Mouse (Mus musculus) brain, adult 2 months (tissue): ENCODE data around the gene Tcp11l2.

ENCODE experiments used
- DNase-seq: peaks from one replicate; pipeline ENCODE4 v3.0.0; 2011; ENCODE audit warnings: low read depth, low spot score

The Tcp11l2 gene

DNA sequence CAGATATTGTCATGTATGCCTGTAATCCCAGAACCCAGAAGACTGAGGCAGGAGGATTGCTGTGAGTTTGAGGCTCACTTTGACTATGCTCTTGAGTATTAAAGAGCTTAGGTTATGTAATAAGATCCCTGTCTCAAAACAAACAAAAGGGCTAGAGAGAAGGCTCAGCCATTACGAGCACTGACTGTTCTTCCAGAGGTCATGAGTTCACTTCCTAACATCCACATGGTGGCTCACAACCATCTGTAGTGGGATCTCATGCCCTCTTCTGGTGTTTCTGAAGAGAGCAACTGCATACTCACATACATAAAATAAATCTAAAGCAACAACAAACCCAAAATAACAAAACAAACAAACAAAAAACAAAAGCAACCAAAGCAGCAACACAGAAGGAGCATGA, 21.7 kb downstream of the Tcp11l2 start:
- peak; percentile 19 for DNase-seq

DNA sequence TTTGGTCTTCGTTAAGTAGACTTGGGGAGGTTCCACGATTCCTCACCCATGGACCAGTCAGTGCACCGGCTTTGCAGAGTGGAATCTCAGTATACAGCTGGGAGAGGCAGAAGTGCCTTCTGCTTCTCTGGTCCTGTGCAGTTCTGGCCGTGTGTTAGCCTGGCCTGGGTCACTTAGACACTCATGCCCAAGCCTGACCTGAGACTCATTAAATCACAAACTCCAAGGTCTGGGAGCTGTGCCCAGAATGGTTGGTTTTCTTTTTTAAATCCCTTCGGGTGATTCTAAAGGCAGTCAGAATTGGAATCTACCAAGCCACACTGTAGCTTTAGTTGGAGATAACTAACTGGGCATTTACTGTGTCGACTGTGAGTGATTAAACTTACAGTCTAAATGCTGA, 23.7 kb downstream of the Tcp11l2 start:
- no peak for DNase-seq

DNA sequence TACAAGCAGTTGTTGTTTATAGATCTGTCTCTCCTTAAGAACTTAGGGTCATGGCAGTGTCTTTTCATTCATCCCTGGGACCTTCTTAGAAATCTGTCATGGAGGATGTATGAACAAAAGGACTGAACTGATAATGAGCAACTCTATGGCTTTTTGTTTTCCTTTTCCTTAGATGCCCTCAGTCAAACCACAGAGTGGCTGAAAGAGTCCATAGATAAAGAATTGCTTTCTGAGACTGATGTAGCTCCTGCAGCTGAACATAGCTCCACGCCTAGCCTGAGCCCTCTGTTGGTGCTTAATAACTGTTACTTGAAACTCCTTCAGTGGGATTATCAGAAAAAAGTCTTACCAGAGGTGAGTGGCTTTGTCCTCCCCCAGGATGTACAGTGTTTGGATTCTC, 27.9 kb downstream of the Tcp11l2 start:
- no peak for DNase-seq

DNA sequence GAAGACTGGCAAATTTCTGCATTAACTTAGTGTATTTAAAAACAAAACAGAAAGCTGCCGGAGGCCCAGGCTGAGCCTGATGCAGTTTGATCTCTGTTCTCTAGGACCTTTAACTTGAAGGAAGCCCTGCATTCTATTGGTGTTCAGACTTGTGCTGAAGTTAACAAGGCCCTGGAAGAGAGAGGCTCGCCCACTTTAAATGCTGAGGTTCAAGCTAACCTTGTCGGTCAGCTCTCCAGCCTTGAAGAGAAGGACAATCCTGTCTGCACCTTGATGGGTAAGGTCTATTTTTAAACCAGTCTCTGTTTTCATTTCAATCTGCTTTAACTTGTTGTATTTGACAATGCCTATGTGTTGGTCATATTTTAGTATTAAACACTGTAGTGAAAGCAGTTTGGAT, 31.9 kb downstream of the Tcp11l2 start:
- DNase-seq, result no peak

DNA sequence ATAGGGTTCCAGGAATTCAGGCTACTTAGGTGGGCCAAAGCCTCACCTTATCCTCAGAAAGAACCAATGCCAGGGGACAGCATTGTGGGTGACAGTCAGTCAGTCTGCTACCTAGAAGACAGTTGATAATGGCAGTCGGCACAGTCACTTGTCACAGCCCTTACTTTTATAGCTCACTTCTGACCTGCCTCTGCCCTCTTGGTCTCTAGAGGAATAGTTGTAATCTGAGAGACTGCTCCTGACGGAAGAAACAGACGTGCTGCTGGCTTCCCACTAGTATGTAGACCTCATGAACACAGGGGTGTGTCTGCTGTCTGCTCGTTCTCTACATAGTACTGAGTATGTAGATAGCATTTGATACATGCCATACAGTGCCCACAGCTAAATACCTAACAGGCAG, 33.9 kb downstream of the Tcp11l2 start:
- no peak for DNase-seq

DNA sequence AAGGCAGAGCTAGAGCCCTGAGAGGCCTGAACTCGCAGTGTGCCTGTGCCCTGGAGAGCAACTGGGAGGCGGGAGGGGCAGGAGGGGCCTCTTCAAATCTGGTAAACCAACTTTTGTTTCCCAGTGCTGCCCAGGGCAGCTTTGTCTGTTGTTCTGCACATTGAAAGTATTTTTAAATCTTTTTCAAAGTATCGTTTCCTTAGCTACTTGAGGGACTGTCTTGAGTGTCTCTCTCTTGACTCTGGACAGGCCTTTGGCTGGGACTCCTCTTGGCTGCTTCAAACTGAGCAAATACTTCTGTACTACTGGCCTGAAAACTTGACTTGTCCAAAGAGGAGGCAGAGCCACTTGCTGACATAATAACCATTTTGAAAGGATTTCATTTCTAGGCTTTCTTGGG, 34.4 kb downstream of the Tcp11l2 start:
- DNase-seq, result no peak

DNA sequence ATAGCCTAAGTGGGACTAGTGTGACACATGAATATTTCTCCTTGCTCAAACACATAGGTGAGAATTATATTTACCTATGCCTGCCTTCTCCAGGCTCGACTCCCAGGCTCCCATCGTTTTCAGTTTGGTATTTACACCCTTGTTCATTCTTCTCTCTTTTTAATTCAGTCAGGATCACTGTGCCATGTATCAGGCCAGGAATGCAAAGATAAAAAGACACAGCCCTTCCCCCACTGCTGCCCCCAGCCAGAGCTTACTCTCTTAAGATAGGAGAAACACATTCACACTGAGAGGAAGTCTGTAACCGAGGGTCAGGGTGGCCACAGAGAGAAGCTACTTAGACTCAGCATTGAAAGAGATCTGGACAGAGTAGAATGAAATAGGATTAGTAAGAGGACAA, 35.2 kb downstream of the Tcp11l2 start:
- DNase-seq, result no peak

DNA sequence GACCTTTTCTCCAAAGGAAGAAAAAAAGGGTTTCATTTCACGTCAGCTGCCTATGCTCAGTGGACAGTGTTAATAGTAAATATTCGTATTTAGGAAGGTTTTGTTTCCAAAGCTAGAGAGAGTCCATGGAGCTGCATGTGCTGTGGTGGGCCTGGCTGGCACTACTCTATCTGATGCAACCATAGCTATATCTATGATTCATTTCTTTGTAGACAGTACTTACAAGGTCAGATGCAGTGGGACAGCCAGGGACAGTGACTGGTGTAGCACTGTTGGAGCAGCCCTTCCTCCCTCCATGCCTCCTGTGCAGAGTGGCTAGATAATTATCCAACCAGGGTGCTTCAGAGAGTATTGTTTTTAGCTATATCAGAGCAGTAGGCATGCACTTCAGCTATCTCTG, 35.9 kb downstream of the Tcp11l2 start:
- DNase-seq, result no peak

DNA sequence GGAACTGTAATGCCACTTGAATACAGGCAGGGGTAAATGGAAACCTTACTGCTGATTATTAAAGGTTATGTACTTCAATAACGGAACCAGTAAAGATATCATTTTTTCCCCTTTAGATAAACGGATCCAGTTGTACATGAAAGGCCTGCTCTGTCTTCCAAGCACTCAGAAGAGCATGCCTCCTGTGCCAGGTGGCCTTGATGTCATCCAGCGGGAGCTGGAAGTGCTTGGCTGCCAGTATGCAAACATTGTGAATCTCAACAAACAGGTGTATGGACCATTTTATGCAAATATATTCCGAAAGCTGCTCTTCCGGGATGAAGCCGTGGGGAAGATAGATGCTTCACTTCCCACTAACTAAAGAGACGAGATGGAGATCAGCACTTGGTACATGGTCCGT, 36.9 kb downstream of the Tcp11l2 start:
- no peak for DNase-seq

DNA sequence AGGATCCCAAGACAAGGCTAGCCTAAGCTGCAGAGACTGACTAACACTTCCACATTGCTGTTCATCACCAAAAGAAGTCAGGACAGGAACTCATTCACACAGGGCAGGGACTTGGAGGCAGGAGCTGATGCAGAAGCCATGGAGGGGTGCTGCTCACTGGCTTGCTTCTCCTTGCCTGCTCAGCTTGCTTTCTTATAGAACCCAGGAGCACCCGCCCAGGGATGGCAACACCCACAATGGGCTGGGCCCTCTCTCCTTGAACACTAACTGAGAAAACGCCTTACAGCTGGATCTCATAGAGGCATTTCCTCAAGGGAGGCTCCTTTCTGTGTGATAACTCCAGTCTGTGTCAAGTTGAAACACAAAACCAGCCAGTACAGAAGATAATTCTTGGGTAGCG, 38.6 kb downstream of the Tcp11l2 start:
- DNase-seq, result no peak

DNA sequence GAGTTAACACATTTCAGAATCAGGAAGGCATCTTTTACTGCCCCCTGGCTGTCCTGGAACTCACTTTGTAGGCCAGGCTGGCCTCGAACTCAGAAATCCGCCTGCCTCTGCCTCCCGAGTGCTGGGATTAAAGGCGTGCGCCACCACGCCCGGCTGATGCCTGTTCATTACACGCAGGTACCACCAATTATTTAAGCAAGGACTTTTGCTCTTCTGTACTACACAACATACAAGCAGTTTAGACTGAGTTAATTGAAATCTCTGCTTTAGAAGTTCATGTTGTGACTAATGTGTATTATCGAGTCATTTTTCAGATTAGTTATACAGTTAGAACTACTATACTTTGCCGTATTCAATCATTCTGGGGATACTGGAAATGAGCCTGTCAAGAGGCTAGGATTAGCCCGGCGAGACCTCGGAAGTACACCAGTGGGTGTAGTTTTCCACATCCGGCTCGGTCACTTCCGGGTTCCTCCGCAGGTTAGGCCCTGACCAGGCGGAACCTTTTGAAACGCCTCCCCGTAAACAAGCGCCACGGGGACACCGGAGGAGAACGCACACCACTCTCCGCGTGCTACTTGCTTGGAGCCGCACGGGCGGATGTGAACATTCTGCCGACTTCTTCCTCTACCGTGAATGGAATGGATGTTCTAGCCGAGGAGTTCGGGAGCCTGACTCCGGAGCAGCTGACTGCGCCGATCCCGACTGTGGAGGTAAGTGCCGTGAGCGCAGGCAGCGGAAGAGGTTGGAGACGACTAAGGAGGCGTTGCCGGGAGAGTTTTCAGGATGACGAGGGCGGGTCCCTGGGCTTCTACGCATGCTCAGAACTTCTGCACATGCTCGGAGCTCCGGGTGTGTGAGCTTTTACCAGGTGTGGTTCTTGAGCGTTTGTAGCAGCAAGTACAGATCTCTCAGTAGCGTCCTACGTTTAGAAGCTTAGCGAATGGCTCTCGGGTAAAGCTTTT, 45.7 kb downstream of the Tcp11l2 start, which contains the start of gene Polr3b:
Gene Polr3b, plus strand, starts transcription at position 467 of the 965 bp plus-strand sequence.
- DNase-seq, result peak; percentile 99

DNA sequence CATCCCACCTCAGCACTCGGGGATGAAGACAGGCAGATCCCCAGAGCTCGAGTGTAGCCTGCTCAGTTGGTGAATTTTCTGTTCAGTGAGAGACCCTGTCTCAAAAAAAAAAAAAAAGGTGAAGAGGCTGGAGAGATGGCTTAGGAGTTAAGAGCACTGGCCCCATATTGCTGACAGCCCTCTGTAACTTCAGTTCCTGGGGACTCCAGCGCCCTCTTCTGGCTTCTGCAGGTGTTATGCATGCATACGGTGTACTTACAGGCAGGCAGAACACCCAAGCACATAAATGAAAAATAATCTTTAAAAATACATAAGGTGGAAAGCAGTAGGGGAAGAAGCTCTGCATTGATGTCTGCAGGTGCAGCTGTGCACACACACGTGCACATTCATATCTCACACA, 54.8 kb downstream of the Tcp11l2 start:
- peak; percentile 27 for DNase-seq

DNA sequence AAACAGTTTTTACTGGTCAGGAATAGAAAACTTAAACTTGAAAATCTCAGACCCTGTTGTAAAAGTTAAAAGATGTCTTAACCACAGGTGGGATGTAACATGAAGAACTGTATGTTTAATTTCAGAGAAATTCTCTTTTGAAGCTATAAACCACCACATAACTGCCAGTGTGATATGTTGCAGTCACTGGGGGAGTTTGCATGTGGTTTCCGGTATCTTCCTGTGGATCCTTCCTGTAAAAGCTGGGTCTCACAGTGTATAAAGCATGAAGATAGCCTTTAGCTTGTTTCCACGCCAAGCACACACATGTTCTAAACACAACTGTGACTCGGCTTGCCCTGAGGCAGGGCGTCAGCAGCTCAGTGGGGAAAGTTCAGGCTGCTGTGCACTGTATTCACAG, 55.6 kb downstream of the Tcp11l2 start:
- no peak for DNase-seq

DNA sequence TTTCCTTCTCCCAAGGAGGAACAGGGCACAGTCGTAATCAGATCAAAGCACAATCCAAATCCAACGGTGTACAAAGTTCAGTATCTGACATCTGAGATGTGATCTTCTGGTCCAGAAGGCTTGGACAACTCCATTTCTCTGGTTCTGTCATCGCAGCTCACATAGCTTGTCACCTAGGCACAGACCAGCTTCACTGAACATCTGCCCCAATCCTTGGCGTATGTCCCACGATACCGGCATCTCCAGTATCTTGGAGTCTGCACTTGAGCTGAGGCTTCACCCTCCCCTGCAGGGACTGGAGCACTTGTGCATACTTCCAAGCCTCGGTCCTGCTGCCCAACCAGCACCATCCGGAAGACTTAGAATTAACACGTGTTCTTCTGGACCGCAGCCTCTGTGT, 60.2 kb downstream of the Tcp11l2 start:
- no peak for DNase-seq

DNA sequence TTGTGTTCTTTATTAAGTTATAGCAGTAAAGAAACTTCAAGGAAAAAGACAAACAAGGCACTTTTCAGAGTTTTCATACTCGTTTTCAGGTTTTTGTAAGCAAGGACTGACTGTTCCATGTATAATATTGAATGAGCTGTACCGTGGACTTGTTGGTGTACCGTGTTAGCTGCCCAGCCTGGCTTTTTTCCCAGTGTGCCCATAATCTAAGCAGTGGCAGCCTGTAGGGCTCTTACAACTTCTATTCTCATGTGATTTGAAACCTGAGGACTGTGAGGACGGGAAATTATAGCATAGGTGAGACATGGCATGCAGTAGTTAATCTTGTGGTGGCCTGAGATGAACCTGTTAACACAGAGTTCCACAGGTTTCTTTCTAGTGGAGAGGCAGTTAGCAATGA, 62.0 kb downstream of the Tcp11l2 start:
- no peak for DNase-seq

DNA sequence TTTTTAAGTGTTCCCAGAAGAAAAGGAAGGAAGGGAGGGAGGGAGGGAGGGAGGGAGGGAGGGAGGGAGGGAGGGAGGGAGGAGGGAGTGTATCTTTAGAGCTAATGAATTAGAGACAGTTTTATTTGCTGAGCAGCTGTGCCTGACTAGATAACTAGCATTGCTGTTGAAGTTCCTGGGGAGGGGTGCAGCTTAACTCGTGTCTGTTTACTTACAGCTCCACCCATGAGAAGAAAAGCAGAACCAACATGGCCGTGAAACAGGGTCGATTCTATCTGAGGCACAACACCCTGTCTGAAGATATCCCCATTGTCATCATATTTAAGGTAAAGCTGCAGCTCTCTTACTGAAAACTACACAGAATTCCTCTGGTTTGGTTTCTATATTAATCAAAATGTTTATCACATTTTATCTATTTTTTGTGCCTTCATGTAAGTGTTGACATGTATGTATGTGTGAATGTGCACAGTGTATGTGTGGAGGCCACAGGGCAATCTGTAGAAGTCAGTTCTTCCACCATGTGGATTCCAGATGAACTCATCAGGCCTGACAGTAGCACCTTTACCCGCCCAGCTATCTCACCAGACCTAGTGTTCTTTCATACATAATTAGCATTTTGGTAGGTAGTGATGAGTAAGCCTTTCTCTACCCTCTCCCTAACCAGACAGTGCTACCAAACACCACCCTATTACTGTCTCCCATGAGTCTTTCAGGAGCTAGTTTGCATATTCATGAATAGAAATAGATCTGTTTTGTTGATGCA, 63.3 kb downstream of the Tcp11l2 start:
- DNase-seq, result peak; percentile 13

DNA sequence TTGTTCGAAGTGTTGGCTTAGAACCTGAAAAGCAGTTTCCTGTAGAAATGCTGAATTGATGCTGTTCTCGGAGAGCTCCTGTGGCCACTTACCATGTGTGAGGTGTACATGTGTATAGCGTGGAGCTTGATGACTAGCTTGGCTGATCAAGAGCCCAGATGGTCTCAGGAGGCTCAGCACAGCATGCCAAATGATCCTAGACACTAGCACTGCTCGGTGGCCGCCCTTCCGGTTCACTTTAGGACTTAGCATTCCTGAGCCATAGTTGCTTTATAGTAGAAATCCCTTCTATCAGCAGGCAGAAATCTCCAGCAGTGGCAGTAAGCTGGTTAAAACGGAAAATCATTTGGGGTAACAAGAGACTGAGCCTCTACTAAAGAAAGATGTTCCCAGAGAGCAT, 64.4 kb downstream of the Tcp11l2 start:
- no peak for DNase-seq

DNA sequence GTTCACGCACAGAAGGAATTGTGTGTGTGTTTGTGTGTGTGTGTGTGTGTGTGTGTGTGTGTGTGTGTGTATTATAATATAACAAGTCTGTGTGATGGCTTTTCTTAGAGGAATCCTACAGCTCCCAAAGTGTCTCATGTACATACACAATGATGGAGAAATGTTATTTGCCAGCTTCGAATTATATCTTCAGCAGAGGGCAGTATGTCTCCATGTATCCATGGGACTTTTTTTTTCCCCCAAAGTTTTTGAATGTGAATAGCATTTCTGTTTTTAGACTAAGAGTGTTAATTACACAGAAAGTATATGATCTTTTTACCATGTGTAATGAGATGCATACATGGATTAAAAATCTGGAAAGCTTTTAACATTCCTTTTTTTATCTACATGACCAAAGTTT, 65.2 kb downstream of the Tcp11l2 start:
- DNase-seq, result peak; percentile 44

DNA sequence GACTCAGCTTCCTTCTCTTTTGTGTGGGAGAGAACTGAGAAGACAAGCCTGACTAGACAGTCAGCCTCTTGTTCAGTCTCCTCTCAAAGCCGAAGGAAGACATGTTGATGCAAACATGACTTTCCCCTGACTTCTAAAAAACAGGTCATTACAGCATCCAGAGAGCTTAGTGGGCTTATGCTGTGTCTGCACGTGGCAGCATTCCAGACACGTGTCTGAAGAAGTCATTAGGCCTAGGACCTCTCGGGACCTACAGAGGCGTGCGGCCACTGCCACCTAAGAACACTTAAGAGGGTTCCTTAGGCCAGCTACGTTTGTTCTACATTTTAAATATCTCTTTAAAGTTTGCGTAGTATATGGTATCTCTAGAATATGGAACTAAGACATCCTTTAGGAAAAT, 69.5 kb downstream of the Tcp11l2 start:
- no peak for DNase-seq

DNA sequence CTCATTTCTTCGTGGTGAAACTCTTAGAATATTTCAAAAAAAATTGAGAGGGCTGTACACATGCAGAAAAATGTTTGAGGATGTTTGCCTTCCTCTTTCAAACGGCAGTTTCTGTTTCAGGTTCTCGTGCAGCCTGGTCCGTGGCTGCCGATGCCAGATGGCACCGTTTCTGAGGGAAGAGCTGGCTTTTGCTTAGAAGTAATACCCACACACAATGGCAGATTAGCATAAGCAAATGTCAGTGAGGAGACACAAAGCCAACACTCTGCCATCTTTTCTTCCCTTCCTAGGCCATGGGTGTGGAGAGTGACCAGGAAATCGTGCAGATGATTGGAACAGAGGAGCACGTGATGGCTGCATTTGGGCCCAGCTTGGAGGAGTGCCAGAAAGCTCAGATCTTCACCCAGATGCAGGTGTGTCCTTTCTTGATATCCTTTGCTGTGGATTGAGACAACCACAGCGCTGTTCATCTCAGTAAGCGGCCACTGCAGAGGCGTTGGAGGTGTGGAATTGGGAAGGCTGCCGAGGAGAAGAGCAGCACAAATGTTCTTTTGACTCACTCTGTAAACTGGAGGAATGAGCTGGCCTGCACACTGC, 70.2 kb downstream of the Tcp11l2 start:
- DNase-seq, result peak; percentile 86

DNA sequence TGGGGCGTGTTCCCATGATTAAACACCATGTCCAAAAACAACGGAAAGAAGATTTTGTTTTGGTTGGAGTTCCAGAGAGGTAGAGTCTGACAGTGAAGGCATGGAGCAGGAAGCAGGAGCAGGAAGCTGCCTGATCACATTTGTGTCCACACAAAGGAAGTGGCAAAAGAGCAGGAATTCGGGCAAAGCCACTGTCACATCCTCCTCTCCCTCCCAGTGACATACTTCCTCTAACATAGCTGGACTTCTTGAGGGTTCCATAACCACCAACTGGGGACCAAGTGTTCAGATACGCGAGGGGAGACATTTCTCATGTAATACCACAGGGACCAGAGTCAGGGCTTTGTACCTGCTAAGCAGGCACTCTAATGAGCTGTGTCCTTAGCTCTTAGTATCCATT, 70.8 kb downstream of the Tcp11l2 start:
- no peak for DNase-seq

DNA sequence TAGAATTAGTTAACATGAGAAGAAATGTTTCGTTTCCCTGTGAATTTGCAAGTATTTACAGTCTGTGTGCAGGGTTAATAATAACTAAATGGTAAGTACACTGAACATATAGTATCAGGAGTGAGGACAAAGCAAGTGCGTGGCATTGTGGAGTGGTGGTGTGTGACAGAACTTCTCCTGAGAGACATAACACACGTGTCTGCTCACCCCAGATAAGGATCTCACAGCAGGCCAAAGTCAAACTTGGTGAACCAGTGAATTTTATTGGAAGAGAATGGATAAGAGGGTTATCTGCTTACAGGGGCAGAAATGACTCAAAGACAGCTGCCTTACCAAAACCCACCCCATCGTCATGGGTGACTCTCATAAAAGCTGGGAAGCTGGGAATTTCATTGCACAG, 72.5 kb downstream of the Tcp11l2 start:
- DNase-seq, result no peak
